Mouse (Mus musculus): ENCODE data around the gene Arhgap31. TPM values are rescaled to one million over a fixed set of nuclear protein-coding genes. Genes with fewer than 3 reads are reported as not detected.

The Arhgap31 gene
- polyA plus RNA-seq, 1 experiment, result 7.0 TPM

- DNase-seq (ENCODE audit: low read depth), result no peak
- TF ChIP-seq POLR2A (IDR thresholded peaks at IDR 0.05; ENCODE audit: borderline replicate concordance, extremely low read depth, insufficient read depth, insufficient read length, poor library complexity, severe bottlenecking), result no peak
These were observed 121.6 kb downstream of the Arhgap31 start for GRCm38 (mm10) chr16:38591506-38591905.

- TF ChIP-seq CTCF (IDR thresholded peaks at IDR 0.05; ENCODE audit: borderline replicate concordance, extremely low read depth, insufficient read depth, insufficient read length) (no peak), POLR2A (IDR thresholded peaks at IDR 0.05; ENCODE audit: borderline replicate concordance, extremely low read depth, insufficient read depth, insufficient read length, poor library complexity, severe bottlenecking) (no peak)
- DNase-seq (ENCODE audit: low read depth), result no peak
These were observed 125.5 kb downstream of the Arhgap31 start for GRCm38 (mm10) chr16:38587572-38587971.

GRCm38 (mm10) chr16:38587163-38587562 is 125.9 kb downstream of the Arhgap31 start:
- TF ChIP-seq CTCF (IDR thresholded peaks at IDR 0.05; ENCODE audit: borderline replicate concordance, extremely low read depth, insufficient read depth, insufficient read length) (no peak), POLR2A (IDR thresholded peaks at IDR 0.05; ENCODE audit: borderline replicate concordance, extremely low read depth, insufficient read depth, insufficient read length, poor library complexity, severe bottlenecking) (no peak)

GRCm38 (mm10) chr16:38585186-38585585 is 127.9 kb downstream of the Arhgap31 start:
- TF ChIP-seq CTCF (IDR thresholded peaks at IDR 0.05; ENCODE audit: borderline replicate concordance, extremely low read depth, insufficient read depth, insufficient read length) (no peak), POLR2A (IDR thresholded peaks at IDR 0.05; ENCODE audit: borderline replicate concordance, extremely low read depth, insufficient read depth, insufficient read length, poor library complexity, severe bottlenecking) (no peak)
- no peak for DNase-seq (ENCODE audit: low read depth)

More at GRCm38 (mm10) chr16:38587163-38587562, 125.9 kb downstream of the Arhgap31 start:
- no peak for DNase-seq (ENCODE audit: low read depth)

- DNase-seq (ENCODE audit: low read depth), result no peak
- TF ChIP-seq CTCF (IDR thresholded peaks at IDR 0.05; ENCODE audit: borderline replicate concordance, extremely low read depth, insufficient read depth, insufficient read length), result no peak
- TF ChIP-seq POLR2A (IDR thresholded peaks at IDR 0.05; ENCODE audit: borderline replicate concordance, extremely low read depth, insufficient read depth, insufficient read length, poor library complexity, severe bottlenecking), result no peak
These were observed 128.3 kb downstream of the Arhgap31 start for GRCm38 (mm10) chr16:38584761-38585160.

- DNase-seq (ENCODE audit: low read depth), result no peak
- TF ChIP-seq POLR2A (IDR thresholded peaks at IDR 0.05; ENCODE audit: borderline replicate concordance, extremely low read depth, insufficient read depth, insufficient read length, poor library complexity, severe bottlenecking) (no peak), CTCF (IDR thresholded peaks at IDR 0.05; ENCODE audit: borderline replicate concordance, extremely low read depth, insufficient read depth, insufficient read length) (no peak)
These were observed 141.6 kb downstream of the Arhgap31 start for GRCm38 (mm10) chr16:38571481-38571880.

GRCm38 (mm10) chr16:38568192-38568591 is 144.9 kb downstream of the Arhgap31 start:
- TF ChIP-seq CTCF (IDR thresholded peaks at IDR 0.05; ENCODE audit: borderline replicate concordance, extremely low read depth, insufficient read depth, insufficient read length), result no peak
- no peak for TF ChIP-seq POLR2A (IDR thresholded peaks at IDR 0.05; ENCODE audit: borderline replicate concordance, extremely low read depth, insufficient read depth, insufficient read length, poor library complexity, severe bottlenecking)
- DNase-seq (ENCODE audit: low read depth), result no peak

GRCm38 (mm10) chr16:38563516-38563915 is 149.6 kb downstream of the Arhgap31 start:
- TF ChIP-seq CTCF (IDR thresholded peaks at IDR 0.05; ENCODE audit: borderline replicate concordance, extremely low read depth, insufficient read depth, insufficient read length) (no peak), POLR2A (IDR thresholded peaks at IDR 0.05; ENCODE audit: borderline replicate concordance, extremely low read depth, insufficient read depth, insufficient read length, poor library complexity, severe bottlenecking) (no peak)

GRCm38 (mm10) chr16:38562968-38563327 is 150.1 kb downstream of the Arhgap31 start:
- no peak for DNase-seq (ENCODE audit: low read depth)
- TF ChIP-seq POLR2A (IDR thresholded peaks at IDR 0.05; ENCODE audit: borderline replicate concordance, extremely low read depth, insufficient read depth, insufficient read length, poor library complexity, severe bottlenecking) (no peak), CTCF (IDR thresholded peaks at IDR 0.05; ENCODE audit: borderline replicate concordance, extremely low read depth, insufficient read depth, insufficient read length) (no peak)

More at GRCm38 (mm10) chr16:38563516-38563915, 149.6 kb downstream of the Arhgap31 start:
- no peak for DNase-seq (ENCODE audit: low read depth)

GRCm38 (mm10) chr16:38562131-38562967 is 150.7 kb downstream of the Arhgap31 start:
- TF ChIP-seq POLR2A (IDR thresholded peaks at IDR 0.05; ENCODE audit: borderline replicate concordance, extremely low read depth, insufficient read depth, insufficient read length, poor library complexity, severe bottlenecking) (peak; percentile 86), CTCF (IDR thresholded peaks at IDR 0.05; ENCODE audit: borderline replicate concordance, extremely low read depth, insufficient read depth, insufficient read length) (no peak)
- peak; percentile 98 for DNase-seq (ENCODE audit: low read depth)

GRCm38 (mm10) chr16:38558221-38558748 is 154.8 kb downstream of the Arhgap31 start, which contains the start of gene Tmem39a:
Gene Tmem39a (plus strand): TSS chr16:38558698.
- DNase-seq (ENCODE audit: low read depth), result no peak
- TF ChIP-seq CTCF (IDR thresholded peaks at IDR 0.05; ENCODE audit: borderline replicate concordance, extremely low read depth, insufficient read depth, insufficient read length) (no peak), POLR2A (IDR thresholded peaks at IDR 0.05; ENCODE audit: borderline replicate concordance, extremely low read depth, insufficient read depth, insufficient read length, poor library complexity, severe bottlenecking) (no peak)

- DNase-seq (ENCODE audit: low read depth), result no peak
- no peak for TF ChIP-seq POLR2A (IDR thresholded peaks at IDR 0.05; ENCODE audit: borderline replicate concordance, extremely low read depth, insufficient read depth, insufficient read length, poor library complexity, severe bottlenecking)
- TF ChIP-seq CTCF (IDR thresholded peaks at IDR 0.05; ENCODE audit: borderline replicate concordance, extremely low read depth, insufficient read depth, insufficient read length), result no peak
These were observed 157.1 kb downstream of the Arhgap31 start for GRCm38 (mm10) chr16:38555988-38556387.
